Mouse (Mus musculus): ENCODE results near the gene Nupr1. TPM values are rescaled to one million over a fixed set of nuclear protein-coding genes. Genes with fewer than 3 reads are reported as not detected.

Gene Nupr1
- total RNA-seq (2023): 10 to 100 TPM; 83.7 to 95.7 TPM

DNA sequence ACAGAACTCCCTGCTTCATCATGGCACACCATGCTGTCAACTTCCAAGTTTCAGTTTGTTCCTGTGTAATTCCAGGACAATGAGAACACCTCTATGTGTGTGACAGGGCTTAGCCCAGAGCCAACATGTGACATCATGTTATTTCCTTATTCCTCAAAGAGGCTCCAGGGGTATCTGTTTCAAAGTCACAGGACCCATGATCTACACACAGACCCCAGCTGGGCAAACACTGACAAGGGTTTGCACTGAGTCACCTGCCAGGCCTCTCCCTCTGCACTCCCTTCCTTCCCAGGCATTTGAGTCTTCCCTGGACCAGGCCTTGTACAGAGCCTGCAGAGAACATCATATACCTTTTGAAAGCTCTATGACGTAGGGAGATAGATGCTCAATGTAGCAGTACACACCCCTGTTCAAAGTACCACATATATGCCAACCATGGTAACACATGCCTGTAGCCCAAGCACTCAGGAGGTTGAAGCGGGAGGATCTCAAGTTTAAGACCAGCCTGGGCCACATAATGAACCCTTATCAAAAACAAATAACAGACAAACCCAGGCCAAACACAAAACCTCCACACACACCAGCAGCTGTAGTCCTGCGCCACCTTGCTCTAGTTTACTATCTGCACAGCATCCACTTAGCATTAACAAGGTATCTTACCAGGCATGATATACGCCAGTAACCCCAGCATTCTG lies at the start of gene Nupr1:
TSS of gene Nupr1 (minus strand) at position 38 of the 695 bp plus-strand sequence.

DNA sequence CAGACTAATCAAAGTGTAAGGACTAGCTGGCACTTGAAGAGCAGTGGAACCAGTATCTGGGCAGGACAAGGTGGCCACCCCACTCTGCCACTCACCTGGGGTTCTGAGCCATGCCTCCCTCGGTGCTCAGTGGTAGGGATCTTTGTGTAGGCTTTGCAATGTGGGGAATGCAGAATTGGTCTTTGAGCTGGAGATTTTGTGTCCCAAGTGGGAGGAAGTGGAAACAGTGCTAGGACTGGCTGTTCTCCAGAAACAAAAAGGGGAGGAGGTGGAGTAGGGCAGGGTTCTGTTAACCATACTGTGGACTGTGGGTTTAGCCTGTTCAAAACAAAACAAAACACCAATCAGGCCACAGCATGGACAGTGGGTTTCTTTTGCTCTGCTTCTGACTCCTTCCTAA lies 45.5 kb upstream of the Nupr1 start, which contains the start of gene Sult1a1:
TSS of gene Sult1a1 (minus strand) at position 226 of the 400 bp plus-strand sequence.

DNA sequence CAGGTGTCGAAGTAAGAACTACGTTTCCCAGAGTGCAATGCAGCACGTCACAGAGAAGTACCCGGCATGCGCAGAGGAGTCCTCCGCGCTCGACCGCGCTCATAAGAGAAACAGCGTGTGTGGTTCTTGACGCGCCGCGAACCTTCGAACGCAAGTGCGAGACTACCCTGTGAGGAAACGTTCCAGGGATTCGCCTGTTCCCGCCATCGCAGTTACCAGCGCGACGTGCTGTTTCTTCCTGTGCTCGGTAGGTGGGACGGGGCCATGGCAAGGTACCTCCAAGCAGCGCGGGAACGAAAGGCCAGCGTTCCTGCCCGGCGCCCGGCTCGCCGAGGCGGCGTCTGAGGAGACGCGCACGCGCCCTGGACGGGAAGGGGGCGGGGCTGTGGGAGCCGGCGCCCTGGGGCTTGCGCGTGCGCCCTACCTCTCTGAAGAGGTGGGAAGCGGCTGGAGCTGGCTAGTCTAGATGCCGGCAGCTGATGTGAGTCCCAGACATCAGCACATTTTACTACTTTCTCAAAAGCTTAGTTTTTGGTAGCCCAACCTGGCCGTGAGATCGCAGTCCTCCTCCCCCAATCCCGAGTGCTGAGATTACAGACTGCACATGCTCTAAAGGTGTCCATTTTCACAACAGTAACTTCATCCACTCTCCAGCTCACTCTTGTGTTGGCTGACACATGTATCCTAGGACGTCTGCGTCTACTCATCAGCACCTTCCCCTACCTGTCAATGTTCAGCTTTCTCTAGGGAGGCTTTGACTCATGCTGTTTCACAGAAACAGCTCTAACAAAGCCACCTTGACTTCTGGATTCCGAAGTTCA lies 18.8 kb upstream of the Nupr1 start, which contains the start of gene Sgf29:
TSS of gene Sgf29 (plus strand) at position 79 of the 821 bp plus-strand sequence.

DNA sequence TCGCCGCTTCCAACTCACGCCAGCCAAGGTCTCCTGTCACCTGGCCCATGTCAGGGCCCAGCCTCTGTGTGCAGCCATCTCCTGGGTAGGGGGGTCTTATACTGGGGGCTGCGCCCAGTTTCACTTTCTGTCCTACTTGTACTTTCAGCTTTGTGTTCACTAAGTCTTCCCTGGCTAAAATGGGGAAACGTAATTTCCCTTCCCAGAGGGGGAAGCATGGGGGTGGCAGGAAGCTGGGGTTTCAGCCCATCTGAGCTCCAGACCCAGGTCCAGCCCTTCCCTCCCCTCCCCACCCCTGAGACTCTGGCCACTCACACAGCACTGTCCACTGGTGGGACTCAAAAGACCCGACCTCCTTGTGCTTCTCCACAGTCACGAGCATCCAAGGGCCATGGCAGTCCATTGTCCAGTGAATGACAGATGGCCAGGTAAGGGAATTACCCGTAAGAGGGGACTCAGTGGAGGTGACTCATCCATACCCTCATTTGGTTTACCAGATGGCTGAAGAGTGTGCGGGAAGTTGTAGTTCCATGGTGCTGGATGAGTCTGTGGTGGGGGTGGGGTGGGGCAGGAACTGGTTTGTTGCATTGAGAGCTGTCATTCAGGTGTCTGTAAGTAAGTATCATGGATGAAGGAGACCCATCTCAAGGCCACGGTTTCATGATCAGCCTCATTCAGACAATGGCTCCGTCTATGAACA lies 35.6 kb downstream of the Nupr1 start, which contains the start of gene Il27:
TSS of gene Il27 (minus strand) at position 80 of the 700 bp plus-strand sequence.

DNA sequence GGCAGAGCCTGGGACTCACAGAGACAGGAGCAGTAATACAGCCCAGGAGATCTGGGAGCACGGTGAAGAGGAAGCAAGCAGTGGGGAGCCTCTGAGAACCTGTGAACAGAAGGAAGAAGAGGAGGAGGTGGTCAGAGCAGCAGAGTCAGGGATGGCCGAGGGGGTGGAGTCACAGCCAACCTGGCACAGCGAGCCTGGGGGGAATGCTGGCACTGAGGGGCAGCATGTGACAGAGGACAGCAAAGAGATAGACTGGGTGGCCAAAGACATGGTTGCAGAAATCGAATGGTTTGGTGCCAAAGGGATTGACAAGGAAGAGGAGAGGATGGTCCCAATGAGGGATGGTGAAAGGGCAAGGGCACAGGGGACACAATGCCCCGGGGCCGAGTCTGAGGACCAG lies 44.9 kb downstream of the Nupr1 start, which contains the start of gene Cln3:
TSS of gene Cln3 (minus strand) at position 101 of the 400 bp plus-strand sequence.

DNA sequence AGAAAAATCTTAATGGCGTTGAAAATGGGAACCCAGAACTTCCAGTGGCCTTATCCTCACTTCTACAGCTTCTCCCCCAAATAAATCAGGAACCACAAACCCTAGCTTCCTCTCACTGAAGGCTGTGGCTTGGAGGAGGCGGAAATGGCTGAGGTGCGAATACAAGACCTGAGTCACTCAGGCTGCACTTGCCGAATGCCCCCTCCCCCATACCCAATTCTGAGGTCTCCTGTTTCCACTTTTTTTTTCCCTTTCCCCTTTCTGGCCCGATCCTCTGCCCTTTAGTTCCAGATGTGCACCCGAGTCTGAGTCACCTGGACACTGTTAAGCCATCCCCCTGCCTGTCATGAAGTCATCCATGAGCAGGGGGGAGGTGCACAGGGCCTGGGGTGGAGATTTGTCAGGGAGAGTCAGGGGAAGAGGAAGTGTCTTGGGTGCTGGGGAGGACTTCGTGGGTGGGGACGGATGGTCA lies 46.1 kb downstream of the Nupr1 start, which contains the start of gene Apobr:
TSS of gene Apobr (plus strand) at position 437 of the 472 bp plus-strand sequence.

Other genes with a start within 250 kb of the Nupr1 start
- 10 to 100 TPM; 10.2 to 11.0 TPM for gene Nfatc2ip, start 234.1 kb downstream of the Nupr1 start, total RNA-seq (2023)
- gene Cd19, start 216.0 kb downstream of the Nupr1 start, total RNA-seq (2023): 1 to 10 TPM in 1 of 2 experiments, under 1 TPM in 1; 0.97 to 4.1 TPM
- 10 to 100 TPM; 24.3 to 33.5 TPM for gene Rabep2, start 202.1 kb downstream of the Nupr1 start, total RNA-seq (2023)
- gene Atp2a1, start 167.8 kb downstream of the Nupr1 start, total RNA-seq (2023): 1 to 10 TPM; 1.9 to 3.2 TPM
- gene Sh2b1, start 155.4 kb downstream of the Nupr1 start, total RNA-seq (2023): 10 to 100 TPM; 36.6 to 38.8 TPM
- 10 to 100 TPM; 34.1 to 35.5 TPM for gene Tufm, start 143.5 kb downstream of the Nupr1 start, total RNA-seq (2023)
- 100 to 1,000 TPM; 169 to 183 TPM for gene Atxn2l, start 127.4 kb downstream of the Nupr1 start, total RNA-seq (2023)
- 100 to 1,000 TPM; 123 to 127 TPM for gene Eif3c, start 64.5 kb downstream of the Nupr1 start, total RNA-seq (2023)
- 100 to 1,000 TPM; 108 to 125 TPM for gene Apobr, start 45.9 kb downstream of the Nupr1 start, total RNA-seq (2023)
- gene Cln3, start 45.0 kb downstream of the Nupr1 start, total RNA-seq (2023): 100 to 1,000 TPM; 241 to 250 TPM
- gene Il27, start 35.9 kb downstream of the Nupr1 start, total RNA-seq (2023): 10 to 100 TPM; 10.8 to 13.3 TPM
- gene Sgf29, start 18.4 kb upstream of the Nupr1 start, total RNA-seq (2023): 10 to 100 TPM; 31.8 to 41.5 TPM
- gene Sult1a1, start 45.6 kb upstream of the Nupr1 start, total RNA-seq (2023): 1 to 10 TPM; 5.7 to 6.0 TPM
- 100 to 1,000 TPM; 104 to 129 TPM for gene Bola2, start 64.5 kb upstream of the Nupr1 start, total RNA-seq (2023)
- 10 to 100 TPM; 12.0 to 12.3 TPM for gene Slx1b, start 64.9 kb upstream of the Nupr1 start, total RNA-seq (2023)
- 1,000 to 10,000 TPM; 1,489 to 1,521 TPM for gene Coro1a, start 76.9 kb upstream of the Nupr1 start, total RNA-seq (2023)
- gene Mapk3, start 128.7 kb upstream of the Nupr1 start, total RNA-seq (2023): 100 to 1,000 TPM; 148 to 156 TPM
- gene Gdpd3, start 135.5 kb upstream of the Nupr1 start, total RNA-seq (2023): 10 to 100 TPM; 22.0 to 22.2 TPM
- gene Ypel3, start 146.1 kb upstream of the Nupr1 start, total RNA-seq (2023): 100 to 1,000 TPM; 256 to 258 TPM
- 1 to 10 TPM; 6.9 to 8.2 TPM for gene Tbx6, start 150.6 kb upstream of the Nupr1 start, total RNA-seq (2023)
- 100 to 1,000 TPM; 218 to 242 TPM for gene Ppp4c, start 161.6 kb upstream of the Nupr1 start, total RNA-seq (2023)
- not detected for gene Fam57b, start 166.8 kb upstream of the Nupr1 start, total RNA-seq (2023)
- gene 4930451I11Rik, start 200.8 kb upstream of the Nupr1 start, total RNA-seq (2023): not detected
- gene Doc2a, start 216.6 kb upstream of the Nupr1 start, total RNA-seq (2023): not detected
- gene Hirip3, start 231.1 kb upstream of the Nupr1 start, total RNA-seq (2023): 10 to 100 TPM in 1 of 2 experiments, 1 to 10 TPM in 1; 5.0 to 14.0 TPM
- gene Ino80e, start 231.5 kb upstream of the Nupr1 start, total RNA-seq (2023): 10 to 100 TPM; 52.2 to 66.3 TPM